Mouse (Mus musculus) midbrain, embryonic 15.5 days (tissue): ENCODE measurements around the gene Ralgps2. TPM values are rescaled to one million over a fixed set of nuclear protein-coding genes. Genes with fewer than 3 reads are reported as not detected.

Experiments used
- ATAC-seq: fragments of 200-750 bp; cut with Nextera tagmentation; replicated peaks from 2 replicates; pipeline ENCODE4 v1.8.0; 2017; ENCODE audit warnings: moderate TSS enrichment
- H3K27ac ChIP-seq: fragments of 300-500 bp; sonication (generic); 2 replicates; pipeline ENCODE4 v1.5.1; 2015; ENCODE audit warnings: mild to moderate bottlenecking, inconsistent platforms
- H3K27me3 ChIP-seq: fragments of 300-500 bp; sonication (generic); replicated peaks from 2 replicates; pipeline ENCODE4 v1.6.1; 2015; ENCODE audit warnings: inconsistent platforms
- H3K36me3 ChIP-seq: fragments of 300-500 bp; sonication (generic); replicated peaks from 2 replicates; pipeline ENCODE4 v1.6.1; 2015; ENCODE audit warnings: inconsistent platforms
- H3K4me1 ChIP-seq: fragments of 300-500 bp; sonication (generic); 2 replicates; pipeline ENCODE4 v1.6.1; 2015; ENCODE audit warnings: inconsistent platforms
- H3K4me2 ChIP-seq: fragments of 300-500 bp; sonication (generic); 2 replicates; pipeline ENCODE4 v1.6.1; 2015; ENCODE audit warnings: inconsistent platforms, mild to moderate bottlenecking, moderate library complexity
- H3K4me3 ChIP-seq: fragments of 300-500 bp; sonication (generic); 2 replicates; pipeline ENCODE4 v1.5.1; 2015; ENCODE audit warnings: mild to moderate bottlenecking, inconsistent platforms
- H3K9ac ChIP-seq: fragments of 300-500 bp; sonication (generic); 2 replicates; pipeline ENCODE4 v1.6.1; 2015; ENCODE audit warnings: mild to moderate bottlenecking, inconsistent platforms
- H3K9me3 ChIP-seq: fragments of 300-500 bp; sonication (generic); 2 replicates; pipeline ENCODE4 v1.6.1; 2016; ENCODE audit warnings: inconsistent platforms
- WGBS: fragments of 180-500 bp; shearing (Covaris S2); methylation state at CpG from one replicate; pipeline ENCODE4 v1.1.7; 2015; ENCODE audit warnings: mixed read lengths; 5-methylcytosine and 5-hydroxymethylcytosine counted together
- polyA plus RNA-seq: library from polyadenylated mRNA; unstranded; fragments of >200 nt; fragmentation: Nextera tagmentation; extraction: Ambion mirVana; gene quantifications from 2 replicates; pipeline ENCODE4 v1.2.1, GENCODE M21; 2015

Ralgps2 gene
- polyA plus RNA-seq, 1 experiment from 2014 or later = 104 TPM

DNA sequence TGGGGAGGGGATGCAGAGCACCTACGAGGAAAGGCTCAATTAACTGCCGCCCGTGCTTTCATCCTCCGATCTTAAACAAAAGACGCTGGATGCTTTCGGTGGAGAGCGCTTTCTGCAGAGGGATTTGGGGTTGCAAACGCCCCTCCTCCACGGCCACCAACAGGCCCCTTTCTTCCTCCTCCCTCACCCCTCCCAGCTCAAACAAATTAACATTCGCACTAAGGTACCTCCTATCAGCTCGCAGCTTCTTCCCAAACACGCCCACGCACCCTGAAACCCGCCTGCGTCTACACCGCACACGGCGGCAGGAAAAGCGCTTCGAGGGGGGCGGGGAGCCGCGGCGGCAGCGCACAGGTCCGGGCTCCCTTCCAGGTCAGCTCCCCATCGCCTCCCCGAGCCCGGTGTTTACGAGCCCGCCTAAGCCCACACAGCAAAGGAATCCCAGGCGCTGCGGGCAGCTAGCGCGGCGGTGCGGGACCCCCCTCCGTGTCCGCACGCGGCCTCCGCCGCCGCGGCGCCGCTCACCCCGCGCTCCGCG, 652 bp downstream of the Ralgps2 start:
- Histone ChIP-seq H3K27me3 (no peaks in the 10 kb centered on the region), H3K4me1 (peaks cover 19% of the 10 kb centered on the region), H3K27ac (peak overlapping the region; percentile 99), H3K4me3 (peak overlapping the region; percentile 99), H3K4me2 (peak overlapping the region; percentile 52), H3K9ac (peak overlapping the region; percentile 97), H3K9me3 (no peaks in the 10 kb centered on the region), H3K36me3 (no peaks in the 10 kb centered on the region)
- under 1% methylated on average over 49 of the region's 51 CpGs for WGBS
- peak; percentile 88 for ATAC-seq

DNA sequence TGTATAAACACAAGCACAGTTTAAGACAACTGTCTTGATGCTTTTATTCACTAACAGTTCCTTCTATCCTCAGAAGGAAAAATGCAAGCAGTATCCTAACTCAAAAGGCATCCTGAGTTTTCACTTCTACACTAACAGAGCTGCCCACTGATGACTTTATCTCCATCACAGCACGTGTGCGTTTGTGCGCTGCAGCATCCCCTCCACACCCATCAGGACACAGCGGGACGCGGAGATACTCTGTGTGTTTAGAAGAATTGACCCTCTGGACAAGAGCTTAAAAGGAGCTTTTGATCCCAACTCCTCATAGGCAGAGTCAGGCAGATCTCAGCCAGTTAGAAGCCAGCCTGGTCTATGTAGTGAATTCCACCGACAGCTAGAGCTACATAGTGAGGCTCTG, 2.0 kb downstream of the Ralgps2 start:
- peaks cover 25% of the 10 kb centered on the region for H3K4me1 ChIP-seq
- peak overlapping the region; percentile 52 for H3K4me2 ChIP-seq
- no peaks in the 10 kb centered on the region for H3K27me3 ChIP-seq
- no peaks in the 10 kb centered on the region for H3K36me3 ChIP-seq
- 54% methylated on average over 7 of the region's 7 CpGs for WGBS
- no peak for ATAC-seq
- no peak overlapping the region for H3K27ac ChIP-seq
- H3K9me3 ChIP-seq = no peaks in the 10 kb centered on the region
- H3K4me3 ChIP-seq = peak overlapping the region; percentile 99
- no peak overlapping the region for H3K9ac ChIP-seq

DNA sequence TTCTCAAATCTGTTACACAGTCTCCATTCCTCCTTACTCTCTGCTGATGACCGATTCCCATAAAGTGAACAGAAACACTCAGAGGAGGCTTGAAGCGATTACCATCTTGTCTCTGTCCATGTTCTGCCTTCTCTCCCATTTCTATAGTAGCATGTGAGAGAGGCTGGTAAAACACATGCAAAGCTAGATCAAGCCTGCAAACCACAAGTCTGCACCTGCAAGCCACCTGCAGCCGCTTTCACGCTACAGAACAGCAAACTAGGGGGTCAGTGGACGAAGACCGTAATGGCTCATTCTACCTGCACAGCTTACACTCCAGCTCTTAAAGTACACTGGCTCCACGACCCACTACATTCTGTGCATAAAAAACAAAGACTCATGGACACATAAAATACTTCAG, 5.7 kb downstream of the Ralgps2 start:
- H3K27me3 ChIP-seq = no peaks in the 10 kb centered on the region
- no peaks in the 10 kb centered on the region for H3K9me3 ChIP-seq
- ATAC-seq = no peak
- peaks cover 32% of the 10 kb centered on the region for H3K4me1 ChIP-seq
- no peak overlapping the region for H3K4me3 ChIP-seq
- no peaks in the 10 kb centered on the region for H3K36me3 ChIP-seq
- H3K27ac ChIP-seq = no peak overlapping the region
- no peak overlapping the region for H3K4me2 ChIP-seq
- WGBS = 95% methylated on average over 7 of the region's 7 CpGs
- H3K9ac ChIP-seq = no peak overlapping the region

DNA sequence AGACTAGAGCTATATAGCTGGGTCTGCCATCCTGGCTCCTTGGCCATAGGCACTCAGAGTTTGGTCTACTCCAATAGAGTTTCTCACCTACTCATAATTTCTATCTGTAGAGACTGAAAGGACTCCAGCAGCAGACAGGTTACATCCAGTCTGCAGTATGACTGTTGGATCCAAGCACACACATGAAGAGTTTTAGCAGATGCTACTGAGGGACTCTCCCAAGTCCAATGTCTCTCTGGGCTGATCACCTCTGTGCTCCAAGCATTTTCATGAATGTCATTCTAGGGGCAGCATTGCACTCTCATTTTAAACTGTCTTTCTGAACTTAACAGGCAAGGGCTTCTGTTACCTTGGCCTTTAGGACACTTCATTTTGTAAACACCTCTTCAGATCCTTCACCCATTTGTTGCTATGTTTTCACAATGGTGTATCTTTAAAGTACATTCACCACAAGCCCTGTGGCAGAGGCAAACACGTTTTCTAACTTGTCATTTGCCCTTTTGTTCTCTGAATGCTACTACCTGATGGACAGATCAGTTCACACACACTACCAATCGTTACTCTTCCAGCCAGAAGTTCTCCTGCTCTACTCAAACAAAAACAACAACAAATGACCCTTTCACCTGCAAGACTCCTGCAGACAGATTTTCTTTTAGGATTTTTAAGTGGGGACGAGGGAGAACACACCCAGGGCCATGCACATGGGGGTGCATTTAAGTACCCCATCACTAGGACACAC, 7.2 kb downstream of the Ralgps2 start:
- H3K9ac ChIP-seq = no peak overlapping the region
- no peak overlapping the region for H3K4me3 ChIP-seq
- WGBS = 32% methylated on average over 3 of the region's 3 CpGs
- no peak overlapping the region for H3K27ac ChIP-seq
- H3K9me3 ChIP-seq = no peaks in the 10 kb centered on the region
- no peaks in the 10 kb centered on the region for H3K27me3 ChIP-seq
- peaks cover 28% of the 10 kb centered on the region for H3K4me1 ChIP-seq
- H3K4me2 ChIP-seq = no peak overlapping the region
- no peaks in the 10 kb centered on the region for H3K36me3 ChIP-seq
- no peak for ATAC-seq

DNA sequence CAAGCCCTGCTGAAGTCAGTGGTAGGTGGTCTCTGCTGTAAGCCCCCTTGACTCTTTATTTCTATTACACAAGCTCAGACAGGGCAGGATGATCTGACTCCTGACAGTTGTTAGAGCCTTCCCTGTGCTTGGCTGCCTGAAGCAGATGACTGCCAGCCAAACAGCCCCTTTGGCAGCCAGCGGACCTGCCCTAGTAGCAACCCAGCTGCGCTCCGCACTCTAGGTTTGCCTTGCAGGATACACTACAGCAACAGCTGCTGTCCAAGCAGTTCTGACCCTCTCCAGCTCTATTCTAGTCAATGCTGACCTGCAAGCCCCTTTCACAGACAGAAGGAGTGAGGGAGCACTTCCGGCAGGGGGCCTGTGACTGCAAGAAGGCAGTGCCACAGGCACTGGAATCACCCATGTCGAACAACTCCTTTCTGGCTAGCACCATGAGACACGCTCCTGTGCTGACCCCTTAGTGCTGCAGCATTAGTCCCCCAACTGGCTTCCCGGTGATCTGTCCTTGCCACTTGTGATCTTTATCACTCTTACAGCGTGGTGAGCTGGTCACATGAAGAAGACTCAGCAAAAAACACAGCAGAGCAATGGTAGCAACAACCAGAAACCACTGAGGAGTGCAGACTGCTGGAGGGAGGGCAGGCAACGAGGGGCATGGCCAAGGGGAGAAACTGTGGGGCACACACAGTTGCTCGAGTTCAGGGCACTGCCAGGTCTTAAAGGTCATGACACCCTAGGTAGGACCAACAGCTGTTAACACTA, 8.1 kb downstream of the Ralgps2 start:
- H3K9me3 ChIP-seq = no peaks in the 10 kb centered on the region
- 0 out of 2 replicates have a peak, but pooled peaks have one; percentile 31 for ATAC-seq
- H3K27ac ChIP-seq = no peak overlapping the region
- H3K4me1 ChIP-seq = peaks cover 27% of the 10 kb centered on the region
- no peak overlapping the region for H3K4me2 ChIP-seq
- no peaks in the 10 kb centered on the region for H3K27me3 ChIP-seq
- no peaks in the 10 kb centered on the region for H3K36me3 ChIP-seq
- no peak overlapping the region for H3K4me3 ChIP-seq
- no peak overlapping the region for H3K9ac ChIP-seq
- 71% methylated on average over 10 of the region's 10 CpGs for WGBS

DNA sequence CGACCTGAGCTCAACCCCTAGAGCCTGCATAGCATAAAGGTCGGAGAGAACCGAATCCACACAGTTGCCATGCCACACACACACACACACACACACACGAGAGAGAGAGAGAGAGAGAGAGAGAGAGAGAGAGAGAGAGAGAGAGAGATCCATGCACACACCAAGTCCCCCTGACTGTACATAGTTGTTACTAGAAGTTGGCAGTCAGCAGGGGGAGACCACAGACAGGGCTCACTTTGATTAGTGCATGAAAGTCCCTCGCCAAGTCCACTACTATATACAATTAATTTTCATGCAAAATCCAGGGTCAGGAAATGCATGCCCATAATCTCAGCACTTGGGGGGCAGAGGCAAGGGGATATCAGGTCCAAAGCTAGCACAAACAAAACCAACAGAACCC, 9.2 kb downstream of the Ralgps2 start:
- Histone ChIP-seq H3K9me3 (no peaks in the 10 kb centered on the region), H3K27me3 (no peaks in the 10 kb centered on the region), H3K27ac (no peak overlapping the region), H3K4me3 (no peak overlapping the region), H3K9ac (no peak overlapping the region), H3K4me1 (peaks cover 27% of the 10 kb centered on the region), H3K36me3 (no peaks in the 10 kb centered on the region), H3K4me2 (no peak overlapping the region)
- ATAC-seq = no peak
- WGBS = 68% methylated on average over 5 of the region's 5 CpGs

DNA sequence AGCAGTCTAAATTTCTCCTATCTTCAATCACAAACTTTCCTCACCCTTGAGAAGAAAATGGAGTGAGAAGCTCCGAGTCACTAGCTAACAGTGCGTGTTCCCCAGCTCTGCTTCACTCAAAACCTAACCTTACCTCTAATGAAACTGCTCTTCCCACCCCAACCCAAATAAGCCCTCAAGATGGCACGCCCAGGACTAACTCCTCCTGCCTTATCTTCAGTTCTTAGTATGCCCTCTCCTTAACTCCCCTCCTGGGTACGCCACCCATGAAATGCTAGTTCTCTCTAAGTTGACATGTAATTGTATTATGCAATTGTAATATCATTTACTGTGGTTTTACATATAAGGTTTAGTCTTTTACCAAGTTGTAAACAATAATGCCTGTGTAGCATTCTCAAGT, 11.2 kb downstream of the Ralgps2 start:
- 93% methylated on average over 4 of the region's 4 CpGs for WGBS
- H3K4me2 ChIP-seq = no peak overlapping the region

DNA sequence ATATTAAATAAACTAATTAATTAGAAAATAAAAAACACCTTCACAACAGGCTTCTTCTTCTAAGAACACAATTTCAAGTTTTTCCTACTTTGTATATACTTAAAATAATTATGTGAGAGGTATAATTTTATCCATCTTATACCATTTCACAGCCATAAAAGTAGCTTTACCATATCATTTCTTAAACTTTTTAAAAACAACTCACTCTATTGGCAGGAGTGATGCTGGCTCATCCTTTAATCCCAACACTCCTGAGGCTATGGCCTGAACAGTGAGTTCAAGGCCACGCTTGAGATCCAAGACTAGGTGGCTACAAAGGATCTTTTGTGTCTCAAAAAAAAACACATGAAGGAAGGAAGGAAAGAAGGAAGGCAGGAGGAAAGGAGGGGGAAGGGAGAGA, 15.9 kb downstream of the Ralgps2 start:
- Histone ChIP-seq H3K9me3 (no peaks in the 10 kb centered on the region), H3K4me1 (peaks cover 23% of the 10 kb centered on the region), H3K9ac (no peak overlapping the region), H3K27me3 (no peaks in the 10 kb centered on the region), H3K27ac (no peak overlapping the region), H3K4me3 (no peak overlapping the region), H3K4me2 (no peak overlapping the region), H3K36me3 (no peaks in the 10 kb centered on the region)
- 80% methylated on average over 1 of the region's 1 CpGs for WGBS
- no peak for ATAC-seq

More for the DNA sequence above, 11.2 kb downstream of the Ralgps2 start:
- H3K27me3 ChIP-seq = no peaks in the 10 kb centered on the region
- H3K4me3 ChIP-seq = no peak overlapping the region
- ATAC-seq = no peak
- no peak overlapping the region for H3K9ac ChIP-seq
- H3K4me1 ChIP-seq = peaks cover 27% of the 10 kb centered on the region
- no peak overlapping the region for H3K27ac ChIP-seq
- H3K36me3 ChIP-seq = no peaks in the 10 kb centered on the region
- H3K9me3 ChIP-seq = no peaks in the 10 kb centered on the region

DNA sequence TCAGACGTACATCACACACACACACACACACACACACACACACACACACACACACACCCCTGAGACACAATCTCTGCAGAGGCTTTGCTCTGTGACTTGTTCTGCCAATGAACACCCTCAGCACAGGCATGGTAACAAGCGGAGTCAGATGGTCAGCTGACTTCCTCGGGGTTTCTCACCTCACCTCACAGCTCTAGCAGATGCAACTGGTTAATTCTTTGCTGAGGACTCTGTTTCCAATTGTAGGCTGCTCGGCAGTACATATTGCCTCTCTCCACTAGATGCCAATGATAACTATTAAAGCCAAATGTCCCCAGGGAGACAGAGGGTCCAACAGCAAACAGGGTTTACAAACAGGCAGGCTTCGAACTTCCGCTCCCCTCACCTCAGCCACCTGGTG, 16.5 kb downstream of the Ralgps2 start:
- 76% methylated on average over 6 of the region's 6 CpGs for WGBS
- H3K4me1 ChIP-seq = peaks cover 24% of the 10 kb centered on the region
- no peaks in the 10 kb centered on the region for H3K9me3 ChIP-seq
- ATAC-seq = no peak
- H3K27me3 ChIP-seq = no peaks in the 10 kb centered on the region
- no peak overlapping the region for H3K27ac ChIP-seq
- no peak overlapping the region for H3K4me2 ChIP-seq
- H3K4me3 ChIP-seq = no peak overlapping the region
- H3K9ac ChIP-seq = no peak overlapping the region
- H3K36me3 ChIP-seq = no peaks in the 10 kb centered on the region

DNA sequence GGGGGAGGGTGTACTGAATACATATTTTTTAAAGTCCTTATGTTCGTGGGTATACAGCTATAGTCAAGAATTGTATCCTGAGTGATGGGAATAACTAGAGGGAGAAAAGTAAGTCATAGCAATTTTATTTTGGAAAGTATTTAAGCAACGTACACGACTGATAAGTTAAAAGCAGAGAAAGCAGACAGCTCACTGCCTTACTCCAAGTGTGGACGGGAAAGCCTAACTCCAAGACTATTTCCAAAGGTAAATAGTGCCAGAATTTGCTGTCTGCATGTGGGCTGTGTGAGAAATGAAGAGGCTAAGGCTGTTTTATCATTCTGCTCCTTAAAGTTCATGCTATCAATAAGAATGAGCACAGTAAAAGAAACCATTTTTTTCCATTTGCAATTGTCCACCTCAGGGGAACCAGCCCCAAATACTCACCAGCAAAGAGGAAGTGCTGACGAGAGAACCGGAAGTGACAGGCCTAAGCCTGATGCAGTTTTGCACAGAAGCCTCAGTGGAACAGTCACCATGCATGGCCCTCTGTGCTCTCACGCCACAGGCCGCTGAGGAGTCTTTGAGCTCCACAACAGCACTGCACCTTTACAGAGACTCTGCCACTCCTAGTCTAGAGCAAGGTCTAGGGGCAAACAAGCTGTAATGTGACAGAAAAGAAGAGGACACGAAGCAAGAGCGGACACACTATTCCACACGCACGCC, 18.0 kb downstream of the Ralgps2 start:
- ATAC-seq = no peak
- H3K4me3 ChIP-seq = no peak overlapping the region
- no peak overlapping the region for H3K9ac ChIP-seq
- H3K9me3 ChIP-seq = no peaks in the 10 kb centered on the region
- no peak overlapping the region for H3K27ac ChIP-seq
- H3K4me1 ChIP-seq = peaks cover 22% of the 10 kb centered on the region
- H3K27me3 ChIP-seq = no peaks in the 10 kb centered on the region
- 69% methylated on average over 12 of the region's 12 CpGs for WGBS
- no peak overlapping the region for H3K4me2 ChIP-seq
- no peaks in the 10 kb centered on the region for H3K36me3 ChIP-seq

DNA sequence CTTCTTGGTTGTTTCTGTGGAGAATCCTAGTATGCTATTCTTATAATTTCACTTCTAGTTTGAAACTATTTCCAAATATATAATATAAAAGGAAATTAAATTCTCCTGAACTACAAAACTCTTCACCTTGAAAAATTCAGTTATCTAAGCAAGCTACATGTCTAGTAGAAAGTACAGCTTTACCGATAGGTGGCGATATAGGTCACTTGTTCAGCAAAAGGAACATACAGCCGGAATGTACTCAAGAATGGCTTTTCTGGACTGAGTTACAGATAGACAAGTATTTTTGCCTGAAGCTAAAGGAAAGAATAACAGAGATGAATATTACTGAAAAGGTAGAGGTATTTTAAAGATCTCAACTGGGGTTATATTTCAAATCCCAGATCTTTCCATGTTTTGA, 22.0 kb downstream of the Ralgps2 start:
- no peak overlapping the region for H3K4me2 ChIP-seq
- no peaks in the 10 kb centered on the region for H3K36me3 ChIP-seq
- H3K9me3 ChIP-seq = no peaks in the 10 kb centered on the region
- no peak for ATAC-seq
- WGBS = 12% methylated on average over 3 of the region's 3 CpGs
- H3K27ac ChIP-seq = no peak overlapping the region
- H3K4me1 ChIP-seq = peaks cover 22% of the 10 kb centered on the region
- no peaks in the 10 kb centered on the region for H3K27me3 ChIP-seq
- H3K9ac ChIP-seq = no peak overlapping the region
- no peak overlapping the region for H3K4me3 ChIP-seq

DNA sequence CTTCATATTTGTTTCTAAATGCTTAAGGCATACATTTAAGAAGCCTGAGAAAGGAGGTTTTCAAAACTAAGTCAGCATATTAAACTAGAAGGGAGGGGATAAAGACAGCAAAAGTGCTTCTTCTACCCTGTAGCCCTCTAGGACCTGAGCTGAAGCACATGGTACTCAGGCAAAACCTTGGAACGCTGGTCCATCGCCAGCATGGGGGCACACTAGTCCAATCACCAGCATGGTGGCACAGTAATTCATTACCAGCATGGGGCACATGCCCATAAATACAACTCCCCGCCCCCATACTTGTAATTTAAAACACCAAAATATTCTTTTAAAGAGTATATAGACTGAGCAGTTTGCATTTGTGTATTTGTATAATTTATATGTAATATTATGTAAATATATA, 23.1 kb downstream of the Ralgps2 start:
- peaks cover 16% of the 10 kb centered on the region for H3K4me1 ChIP-seq
- no peaks in the 10 kb centered on the region for H3K36me3 ChIP-seq
- 88% methylated on average over 3 of the region's 3 CpGs for WGBS
- H3K27me3 ChIP-seq = no peaks in the 10 kb centered on the region
- no peak overlapping the region for H3K4me3 ChIP-seq
- H3K27ac ChIP-seq = no peak overlapping the region
- H3K9me3 ChIP-seq = no peaks in the 10 kb centered on the region
- ATAC-seq = no peak
- H3K4me2 ChIP-seq = no peak overlapping the region
- no peak overlapping the region for H3K9ac ChIP-seq
